Mouse (Mus musculus): ENCODE results near the gene Gm10128. TPM values are rescaled to one million over a fixed set of nuclear protein-coding genes. Genes with fewer than 3 reads are reported as not detected.
"Not testable (repeated sequence)": the region's sequence is repeated elsewhere in the genome, so short reads cannot be mapped to it uniquely, and the experiment has no call there.

The Gm10128 gene
- not detected in 2 replicates for polyA plus RNA-seq (2012; rRNA removed)

DNA sequence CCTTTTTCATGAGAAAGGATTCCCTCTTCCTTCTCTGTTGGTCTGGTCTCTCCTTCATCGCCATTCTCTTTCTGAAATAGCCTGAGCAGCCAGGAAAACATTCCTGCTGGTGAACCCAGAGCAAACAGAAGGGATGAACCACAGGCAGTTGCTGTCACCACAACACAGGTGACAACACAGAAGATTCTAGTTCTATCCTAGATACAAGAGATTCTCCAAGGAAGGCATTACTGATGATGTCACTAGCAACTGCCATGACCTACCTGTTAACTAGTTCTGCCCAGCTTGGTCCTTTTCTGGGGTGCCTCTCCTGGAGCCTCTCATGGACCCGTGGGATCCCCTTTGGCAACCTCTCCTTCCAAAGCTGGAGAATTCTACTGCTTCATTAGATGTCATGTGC, at the start of gene Gm10128:
TSS of gene Gm10128 (minus strand) at position 101 of the 400 bp plus-strand sequence.
- not testable (repeated sequence) for H3K27ac ChIP-seq (ENCODE audit: insufficient read depth, low read depth, low read length); DNase-seq; H3K36me3 ChIP-seq (ENCODE audit: control insufficient read depth, insufficient read depth, low read length); H3K27me3 ChIP-seq (replicated peaks; ENCODE audit: control insufficient read depth, insufficient read depth, low read length); H3K4me3 ChIP-seq (ENCODE audit: insufficient read depth, low read depth, low read length); H3K4me1 ChIP-seq (ENCODE audit: control insufficient read depth, insufficient read depth, low read length)
- no CpG with 5 or more reads among the region's 2 CpGs for WGBS

DNA sequence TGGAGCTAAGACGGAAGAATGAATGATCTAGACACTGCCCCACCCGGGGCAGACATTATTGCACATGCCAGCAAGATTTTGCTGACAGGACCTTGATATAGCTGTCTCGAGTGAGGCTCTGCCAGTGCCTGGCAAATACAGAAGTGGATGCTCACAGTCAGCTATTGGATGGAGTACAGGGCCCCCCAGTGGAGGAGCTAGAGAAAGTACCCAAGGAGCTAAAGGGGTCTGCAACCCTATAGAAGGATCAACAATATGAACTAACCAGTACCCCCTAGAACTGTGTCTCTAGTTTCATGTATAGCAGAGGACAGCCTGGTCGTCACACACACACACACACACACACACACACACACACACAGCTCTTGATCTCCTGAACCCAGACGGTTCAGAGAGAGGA, 37.4 kb upstream of the Gm10128 start:
- H3K4me3 ChIP-seq (ENCODE audit: insufficient read depth, low read depth, low read length); H3K36me3 ChIP-seq (ENCODE audit: control insufficient read depth, insufficient read depth, low read length); H3K27ac ChIP-seq (ENCODE audit: insufficient read depth, low read depth, low read length); H3K27me3 ChIP-seq (replicated peaks; ENCODE audit: control insufficient read depth, insufficient read depth, low read length); H3K4me1 ChIP-seq (ENCODE audit: control insufficient read depth, insufficient read depth, low read length): not testable (repeated sequence)
- WGBS = 52% methylated on average over 5 of the region's 5 CpGs
- peak; percentile 14 for DNase-seq

- DNase-seq; H3K27me3 ChIP-seq (replicated peaks; ENCODE audit: control insufficient read depth, insufficient read depth, low read length); H3K27ac ChIP-seq (ENCODE audit: insufficient read depth, low read depth, low read length); H3K4me1 ChIP-seq (ENCODE audit: control insufficient read depth, insufficient read depth, low read length); H3K36me3 ChIP-seq (ENCODE audit: control insufficient read depth, insufficient read depth, low read length); H3K4me3 ChIP-seq (ENCODE audit: insufficient read depth, low read depth, low read length): not testable (repeated sequence)
- 86% methylated on average over 2 of the region's 2 CpGs for WGBS
Observed at GRCm38 (mm10) chr14:7662491-7662890, 18.7 kb upstream of the Gm10128 start.

- H3K27ac ChIP-seq (ENCODE audit: insufficient read depth, low read depth, low read length); H3K4me1 ChIP-seq (ENCODE audit: control insufficient read depth, insufficient read depth, low read length); H3K36me3 ChIP-seq (ENCODE audit: control insufficient read depth, insufficient read depth, low read length); H3K27me3 ChIP-seq (replicated peaks; ENCODE audit: control insufficient read depth, insufficient read depth, low read length): not testable (repeated sequence)
- under 1% methylated on average over 30 of the region's 76 CpGs for WGBS
- DNase-seq = peak; percentile 7
- peak overlapping the region; percentile 33; the same call in 1 of the 2 replicates for H3K4me3 ChIP-seq (ENCODE audit: insufficient read depth, low read depth, low read length)
Observed at GRCm38 (mm10) chr14:7658101-7659074, 14.6 kb upstream of the Gm10128 start.

DNA sequence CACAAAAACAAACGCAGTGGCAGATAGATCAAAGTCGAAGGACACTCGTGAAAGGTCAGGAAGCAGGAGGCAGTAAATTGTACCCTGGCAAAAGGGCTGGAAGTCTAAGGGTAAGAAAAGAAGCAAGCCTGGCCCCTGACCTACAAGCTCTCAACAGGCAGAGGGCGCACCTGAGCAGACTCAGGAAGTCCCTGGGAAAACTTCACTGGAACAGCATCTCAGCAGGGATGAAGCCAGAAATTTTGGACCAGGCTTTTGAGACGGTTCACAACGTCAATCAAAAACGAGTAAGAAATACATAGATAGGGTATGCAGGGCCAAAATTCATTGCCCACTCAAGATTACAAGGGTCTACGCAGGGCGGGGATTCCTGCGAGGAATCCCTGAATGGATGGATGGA, 13.7 kb upstream of the Gm10128 start:
- H3K4me1 ChIP-seq (ENCODE audit: control insufficient read depth, insufficient read depth, low read length) = not testable (repeated sequence)

DNA sequence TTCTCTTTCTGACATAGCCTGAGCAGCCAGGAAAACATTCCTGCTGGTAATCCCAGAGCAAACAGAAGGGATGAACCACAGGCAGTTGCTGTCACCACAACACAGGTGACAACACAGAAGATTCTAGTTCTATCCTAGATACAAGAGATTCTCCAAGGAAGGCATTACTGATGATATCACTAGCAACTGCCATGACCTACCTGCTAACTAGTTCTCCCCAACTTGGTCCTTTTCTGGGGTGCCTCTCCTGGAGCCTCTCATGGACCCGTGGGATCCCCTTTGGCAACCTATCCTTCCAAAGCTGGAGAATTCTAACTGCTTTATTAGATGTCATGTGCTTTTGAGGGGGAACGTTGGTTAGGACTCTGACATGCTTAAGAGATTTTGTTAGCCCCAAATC, 48.3 kb downstream of the Gm10128 start, which contains the start of gene Gm10338:
TSS of gene Gm10338 (minus strand) at position 101 of the 400 bp plus-strand sequence.
- not testable (repeated sequence) for H3K36me3 ChIP-seq (ENCODE audit: control insufficient read depth, insufficient read depth, low read length); H3K4me1 ChIP-seq (ENCODE audit: control insufficient read depth, insufficient read depth, low read length); H3K27me3 ChIP-seq (replicated peaks; ENCODE audit: control insufficient read depth, insufficient read depth, low read length); DNase-seq; H3K4me3 ChIP-seq (ENCODE audit: insufficient read depth, low read depth, low read length); H3K27ac ChIP-seq (ENCODE audit: insufficient read depth, low read depth, low read length)
- WGBS = no CpG with 5 or more reads among the region's 2 CpGs

More for the DNA sequence above, 13.7 kb upstream of the Gm10128 start:
- not testable (repeated sequence) for H3K27me3 ChIP-seq (replicated peaks; ENCODE audit: control insufficient read depth, insufficient read depth, low read length); DNase-seq; H3K4me3 ChIP-seq (ENCODE audit: insufficient read depth, low read depth, low read length); H3K27ac ChIP-seq (ENCODE audit: insufficient read depth, low read depth, low read length); H3K36me3 ChIP-seq (ENCODE audit: control insufficient read depth, insufficient read depth, low read length)
- TF ChIP-seq CTCF (conservative IDR thresholded peaks at IDR 0.05; ENCODE audit: insufficient read depth, insufficient read length, low read depth, low read length) = 0 out of 2 replicates have a peak, but pooled peaks have one; percentile 19
- WGBS = 4% methylated on average over 9 of the region's 10 CpGs

Other genes with a start within 250 kb of the Gm10128 start
- not detected in 2 replicates for gene Gm3755, start 193.1 kb downstream of the Gm10128 start, polyA plus RNA-seq (2012; rRNA removed)
- not detected in 2 replicates for gene Gm3752, start 160.2 kb downstream of the Gm10128 start, polyA plus RNA-seq (2012; rRNA removed)
- not detected in 2 replicates for gene Gm3558, start 75.4 kb downstream of the Gm10128 start, polyA plus RNA-seq (2012; rRNA removed)
- gene Gm10338, start 48.4 kb downstream of the Gm10128 start, polyA plus RNA-seq (2012; rRNA removed) = not detected in 2 replicates
- gene Gm26661, start 147.6 kb upstream of the Gm10128 start, polyA plus RNA-seq (2012; rRNA removed) = not detected in 2 replicates
- gene Flnb, start 174.0 kb upstream of the Gm10128 start, polyA plus RNA-seq (2012; rRNA removed) = 37.2 and 41.2 TPM in 2 replicates

All from kidney, adult 2 months (tissue).